Mouse (Mus musculus) ovary, postnatal 36 days (tissue): ENCODE data around the gene Kng1.
A peak's percentile ranks its signal among the peaks of the same experiment; 100 is the strongest.

Experiments used
- DNase-seq: peaks from one replicate; pipeline ENCODE4 v3.0.0; 2022; ENCODE audit warnings: low spot score, mixed read lengths

The Kng1 gene

DNA sequence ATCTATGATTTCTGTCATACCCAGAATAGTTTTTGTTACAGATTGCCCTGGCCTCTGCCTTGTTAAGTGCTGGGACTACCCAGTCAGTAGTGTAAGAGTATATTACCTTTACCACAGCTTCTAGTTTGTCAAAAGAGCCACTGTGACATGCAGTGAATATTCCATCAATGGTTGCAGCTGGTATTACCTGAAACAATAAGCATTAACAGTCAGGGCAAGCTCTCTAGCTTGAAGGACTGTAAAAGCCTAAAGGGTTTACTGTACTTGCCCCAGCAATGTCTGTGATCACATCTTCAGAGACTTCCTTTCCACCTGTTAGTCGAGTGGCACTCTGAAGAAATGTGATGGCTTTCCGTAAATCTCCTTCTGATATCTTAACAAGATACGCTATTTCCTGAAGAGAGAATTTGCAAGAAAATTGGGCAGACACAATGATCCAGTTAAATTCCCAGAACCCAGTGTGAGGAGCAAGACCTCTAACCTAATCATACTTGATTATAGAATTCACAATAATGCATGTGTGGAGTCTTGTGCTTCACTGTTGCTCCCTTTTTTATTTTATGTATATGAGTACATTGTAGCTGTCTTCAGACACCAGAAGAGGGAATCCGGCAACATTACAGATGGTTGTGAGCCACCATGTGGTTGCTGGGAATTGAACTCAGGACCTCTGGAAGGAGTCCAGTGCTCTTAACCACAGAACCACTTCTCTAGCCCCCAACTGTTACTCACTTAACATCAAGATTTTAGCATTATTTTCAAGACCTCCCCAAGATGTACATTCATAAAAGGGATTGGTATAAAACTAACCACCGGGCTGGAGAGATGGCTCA, 56.9 kb downstream of the Kng1 start:
- no peak for DNase-seq

DNA sequence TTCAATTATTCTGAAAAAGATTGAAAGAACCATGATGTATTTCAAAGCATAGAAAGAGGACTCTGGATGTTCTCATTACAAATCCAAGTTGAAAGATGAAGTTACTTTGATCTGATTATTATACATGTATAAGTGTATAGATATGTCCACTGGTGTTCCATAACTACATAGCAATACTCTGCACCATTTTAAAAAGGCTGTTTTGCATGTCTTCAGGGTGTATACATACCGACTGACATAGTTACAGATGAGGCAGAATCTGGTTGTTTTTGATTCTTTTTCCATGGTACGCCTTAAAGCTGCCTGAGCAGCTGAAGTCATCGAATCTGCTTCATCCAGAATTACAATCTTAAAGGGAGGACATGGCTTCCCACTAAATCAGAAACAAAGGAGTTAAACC, 57.8 kb downstream of the Kng1 start:
- DNase-seq: no peak

DNA sequence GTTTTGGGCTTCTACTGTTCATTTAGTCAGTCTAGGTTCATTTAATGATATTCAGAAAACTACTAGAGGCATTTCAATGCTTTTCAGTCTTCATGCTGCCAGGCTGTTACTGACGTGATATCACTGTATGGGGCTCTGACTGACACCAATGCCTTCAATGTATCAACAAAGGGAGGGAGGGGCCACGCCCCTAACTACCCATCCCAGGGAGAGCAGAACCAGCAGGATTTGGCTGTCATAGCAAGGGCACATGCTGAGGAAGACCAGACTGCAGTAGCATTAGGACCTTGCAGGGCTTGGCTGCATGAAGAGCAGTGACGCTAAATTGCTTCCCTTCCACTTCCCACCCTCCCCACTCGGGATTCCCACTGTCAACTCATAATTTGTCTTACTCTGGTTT, 59.5 kb downstream of the Kng1 start:
- DNase-seq: no peak

DNA sequence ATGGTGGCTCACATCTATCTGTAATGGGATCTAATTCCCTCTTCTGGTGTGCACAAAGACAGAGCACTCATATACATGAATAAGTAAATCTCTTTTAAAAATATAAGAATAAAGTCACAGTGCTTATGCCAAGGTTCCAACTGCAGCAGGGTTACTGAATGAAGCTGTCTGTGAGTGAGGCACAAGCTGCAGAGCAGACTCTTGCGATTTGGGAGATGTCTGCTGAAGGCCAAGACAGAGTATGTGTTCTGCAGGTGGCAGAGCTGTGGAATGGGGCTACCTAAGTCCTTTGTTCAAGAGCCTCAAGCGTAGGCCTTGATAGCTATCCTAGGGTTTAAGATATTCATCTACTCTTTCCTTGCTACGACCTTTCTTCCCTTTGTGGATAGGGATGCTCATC, 64.8 kb downstream of the Kng1 start:
- DNase-seq: no peak

DNA sequence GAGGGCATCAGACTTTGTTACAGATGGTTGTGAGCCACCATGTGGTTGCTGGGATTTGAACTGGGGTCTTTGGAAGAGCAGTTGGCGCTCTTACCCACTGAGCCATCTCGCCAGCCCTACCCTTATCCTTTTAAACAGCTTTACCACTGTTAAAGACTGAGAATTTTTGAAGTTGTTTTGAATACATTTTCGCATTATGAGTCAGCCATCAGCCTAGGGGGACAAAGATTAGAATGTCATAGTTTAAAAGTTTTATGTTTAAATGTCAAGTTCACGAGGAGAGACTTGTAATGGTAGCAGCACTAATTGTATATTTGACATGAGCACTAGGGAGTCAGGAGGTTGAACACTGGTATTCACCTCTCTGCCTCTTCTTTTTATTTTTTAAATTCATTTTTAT, 65.4 kb downstream of the Kng1 start:
- DNase-seq: no peak

DNA sequence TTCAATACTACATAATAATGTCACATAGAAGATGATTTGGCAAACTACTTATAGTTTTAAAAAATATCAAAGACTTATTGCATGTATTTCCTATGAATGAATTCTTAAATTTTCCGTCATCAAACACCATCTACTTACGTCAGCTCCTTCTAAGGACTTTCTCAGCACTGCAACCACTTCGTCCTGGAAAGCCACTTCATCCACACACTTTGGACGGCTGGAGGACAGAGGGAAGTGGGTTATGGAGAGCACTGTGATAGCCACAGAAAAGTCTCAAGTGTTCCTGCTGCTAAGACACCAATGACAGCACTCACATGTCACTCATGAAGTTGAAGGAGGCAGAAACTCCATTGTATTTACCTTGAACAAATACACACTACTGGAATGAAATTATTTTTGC, 66.7 kb downstream of the Kng1 start:
- no peak for DNase-seq

DNA sequence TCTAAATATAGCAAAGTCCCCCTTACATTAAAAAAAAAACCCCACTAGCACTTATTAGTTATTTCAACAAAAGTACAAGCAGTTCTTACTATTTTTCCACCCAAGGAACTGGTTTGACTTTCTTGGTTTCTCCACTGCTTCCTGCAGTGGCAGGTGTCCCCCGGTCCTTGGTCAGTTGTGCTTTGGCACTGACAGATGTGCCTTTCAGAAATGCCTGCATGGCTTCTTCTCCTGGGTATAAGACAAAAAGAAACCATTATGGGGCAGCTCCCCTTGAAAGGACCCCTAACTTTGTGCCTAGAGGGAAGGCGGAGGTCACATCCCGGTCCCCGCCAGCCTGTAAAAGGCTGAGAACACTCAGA, 69.6 kb downstream of the Kng1 start:
- DNase-seq: no peak

DNA sequence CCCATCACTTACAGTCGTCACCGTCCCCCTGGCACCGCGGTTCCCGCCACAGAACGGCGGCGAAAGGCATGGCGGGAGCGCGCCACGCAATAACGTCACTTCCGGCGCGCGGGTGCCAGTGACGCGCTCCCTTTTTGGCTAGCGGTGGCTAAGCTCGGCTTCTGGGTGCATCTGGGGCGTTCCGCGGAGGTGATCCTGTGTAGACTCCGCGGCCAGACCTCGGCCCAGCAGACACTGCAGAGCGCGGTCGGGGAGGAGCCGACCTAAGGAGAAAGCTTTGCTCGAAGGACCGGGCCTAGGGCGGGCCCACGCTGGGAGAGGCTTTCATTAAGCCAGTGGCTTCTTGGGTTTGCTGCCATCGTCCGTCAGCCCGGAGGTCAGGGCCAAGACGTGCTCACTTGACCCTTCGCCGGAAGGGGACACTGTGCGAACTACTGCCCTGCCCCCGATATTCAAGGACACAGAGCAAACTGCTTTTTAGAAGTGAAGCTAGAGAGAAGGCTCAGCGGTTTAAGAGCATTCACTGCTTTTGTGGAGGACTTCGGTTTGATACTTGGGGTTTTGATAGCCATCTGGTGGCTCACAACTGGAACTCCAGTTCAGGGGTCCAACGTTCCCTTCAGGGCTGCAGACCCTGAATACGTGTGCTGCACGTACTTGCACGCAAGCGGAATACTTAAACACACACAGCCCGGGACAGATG, 70.2 kb downstream of the Kng1 start, which contains the start of gene Rfc4:
Rfc4 (minus strand) TSS at position 65 of the 703 bp plus-strand sequence.
- peak; percentile 91 for DNase-seq

DNA sequence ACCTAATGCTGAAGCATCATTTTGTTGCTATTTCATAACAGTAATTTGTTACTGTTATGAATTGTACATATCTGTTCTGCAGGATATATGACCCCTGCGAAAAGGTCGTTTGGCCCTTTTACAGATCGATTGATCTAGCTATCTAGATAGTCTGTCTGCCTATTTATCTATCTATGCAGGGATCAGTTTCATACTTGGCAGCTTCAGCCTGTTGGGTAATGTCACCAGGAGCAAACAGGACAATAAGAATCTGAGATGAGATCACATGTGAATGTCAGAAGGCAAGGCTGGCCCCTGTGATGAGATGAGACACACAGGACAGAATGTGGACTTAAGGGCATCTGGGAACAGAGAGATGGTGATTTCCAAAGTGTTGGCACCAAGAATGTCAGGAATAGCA, 72.6 kb downstream of the Kng1 start:
- DNase-seq: no peak
